Mouse (Mus musculus): Measurements from ENCODE around the gene Ttc3. TPM values are rescaled to one million over a fixed set of nuclear protein-coding genes. Genes with fewer than 3 reads are reported as not detected.

Ttc3 gene
- polyA plus RNA-seq (2014; fragmentation: Illumina TruSeq; extraction: RNeasy Lipid Tissue Mini Kit (QIAGEN cat#74804); ENCODE audit: low read depth, low replicate concordance) = 46.4 TPM

DNA sequence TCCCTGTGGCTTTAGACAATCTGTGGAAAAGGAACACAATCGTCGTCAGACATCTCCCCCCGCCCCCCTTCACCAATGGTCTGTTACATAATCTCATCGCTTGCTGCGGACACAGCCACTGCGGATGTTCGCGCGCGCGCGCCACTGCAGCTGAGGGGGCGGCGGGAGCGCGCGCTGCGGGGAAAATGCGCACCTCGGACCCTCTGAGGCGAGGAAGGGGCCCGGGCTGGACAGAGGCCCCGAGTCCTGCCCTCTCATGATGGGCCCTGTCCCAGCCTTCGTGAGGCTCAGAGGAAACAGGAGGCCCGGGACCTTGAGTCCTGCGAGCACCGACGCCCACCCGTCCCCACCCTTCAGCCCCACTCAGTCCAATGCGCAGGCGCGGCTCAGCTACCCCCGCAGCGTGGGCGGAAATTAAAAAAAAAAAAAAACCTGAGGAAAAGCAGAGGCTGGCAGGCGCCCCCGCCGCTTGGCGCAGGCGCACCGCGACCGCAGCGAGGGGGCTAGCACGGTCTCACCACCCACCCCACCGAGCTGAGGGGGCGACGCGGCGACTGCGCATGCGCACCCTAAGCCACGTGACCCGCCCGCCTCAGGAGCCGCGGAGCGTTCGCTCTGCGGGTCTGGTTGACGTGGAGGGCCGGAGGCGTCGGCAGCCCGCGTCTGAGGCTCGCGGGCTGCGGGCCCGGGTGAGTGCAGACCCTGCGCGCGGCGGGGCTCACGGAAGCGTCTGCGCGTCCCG, at the start of gene Ttc3:
Gene Ttc3 (plus strand): TSS at position 446 of the 742 bp plus-strand sequence.

GRCm38 (mm10) chr16:94327781-94328711, 42.4 kb upstream of the Ttc3 start, which contains the start of gene Ripply3:
Gene Ripply3, plus strand, starts transcription at chr16:94328420.

DNA sequence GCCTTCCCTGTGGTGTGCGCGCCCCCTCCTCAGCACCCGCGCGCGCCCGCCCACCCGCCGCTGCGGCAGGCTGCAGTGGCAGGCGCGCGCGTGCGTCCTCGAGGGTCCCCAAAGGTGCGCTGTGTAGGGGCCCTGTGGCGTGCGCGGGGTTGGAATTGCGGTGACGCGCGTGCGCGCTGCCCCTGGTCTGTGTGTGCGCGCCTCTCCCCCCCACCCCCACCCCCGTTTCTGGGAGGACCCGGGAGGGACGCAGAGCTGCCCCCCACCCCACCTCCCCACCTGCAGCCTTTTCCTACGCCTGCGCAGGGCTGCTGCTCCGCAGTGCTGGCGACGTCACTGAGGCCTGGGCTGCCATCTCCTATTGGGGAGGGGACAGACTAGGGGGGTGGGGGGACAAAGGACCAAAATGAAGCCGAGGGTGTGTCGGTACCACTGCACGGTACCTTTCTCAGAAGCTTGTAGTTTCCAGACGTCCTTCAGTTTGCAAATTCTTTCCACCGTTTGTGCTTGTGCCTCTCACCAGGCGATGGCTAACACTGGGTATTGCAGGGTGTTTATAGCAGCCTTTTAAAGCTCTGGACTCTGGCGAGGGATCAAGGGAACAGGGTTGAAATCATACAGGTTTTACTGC, 998 bp downstream of the Ttc3 start, which contains the start of gene Pigp:
Gene Pigp (minus strand): TSS at position 542 of the 631 bp plus-strand sequence.

Other genes with a start within 250 kb of the Ttc3 start
- gene Hlcs, start 57.0 kb upstream of the Ttc3 start, polyA plus RNA-seq (2014; fragmentation: Illumina TruSeq; extraction: RNeasy Lipid Tissue Mini Kit (QIAGEN cat#74804); ENCODE audit: low read depth, low replicate concordance) = 3.4 TPM
- not detected for gene Ripply3, start 42.2 kb upstream of the Ttc3 start, polyA plus RNA-seq (2014; fragmentation: Illumina TruSeq; extraction: RNeasy Lipid Tissue Mini Kit (QIAGEN cat#74804); ENCODE audit: low read depth, low replicate concordance)
- gene Pigp, start 1.2 kb downstream of the Ttc3 start, polyA plus RNA-seq (2014; fragmentation: Illumina TruSeq; extraction: RNeasy Lipid Tissue Mini Kit (QIAGEN cat#74804); ENCODE audit: low read depth, low replicate concordance) = 115 TPM
- 9.4 TPM for gene Vps26c, start 156.2 kb downstream of the Ttc3 start, polyA plus RNA-seq (2014; fragmentation: Illumina TruSeq; extraction: RNeasy Lipid Tissue Mini Kit (QIAGEN cat#74804); ENCODE audit: low read depth, low replicate concordance)
- gene Dyrk1a, start 199.4 kb downstream of the Ttc3 start, polyA plus RNA-seq (2014; fragmentation: Illumina TruSeq; extraction: RNeasy Lipid Tissue Mini Kit (QIAGEN cat#74804); ENCODE audit: low read depth, low replicate concordance) = 26.6 TPM